Mouse (Mus musculus): ENCODE results near the gene Galnt7.

DNA sequence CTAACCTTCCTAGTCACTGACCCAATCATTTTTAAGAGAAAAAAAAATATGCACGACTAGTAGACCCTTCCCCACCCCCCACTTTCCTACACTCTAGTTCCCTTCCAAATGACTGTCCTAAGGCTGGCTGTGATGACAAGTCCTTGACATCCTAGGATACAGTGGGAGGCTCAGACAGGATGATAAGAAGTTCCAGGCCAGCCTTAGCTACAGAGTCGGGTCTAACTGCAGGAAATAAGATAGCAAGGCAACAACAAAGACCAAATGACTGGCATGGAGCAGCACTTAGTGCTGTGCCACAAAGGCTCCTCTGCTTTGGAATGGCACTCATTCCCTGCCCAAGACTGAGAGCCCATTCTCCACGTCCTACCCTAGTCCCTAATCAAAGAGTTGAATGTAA is 16.6 kb downstream of the Galnt7 start:
- no peak for TF ChIP-seq CTCF (IDR thresholded peaks at IDR 0.05; ENCODE audit: control insufficient read depth, insufficient read depth, low read length)
- TF ChIP-seq POLR2A (IDR thresholded peaks at IDR 0.05; ENCODE audit: borderline replicate concordance, control insufficient read depth, low read depth, low read length) = no peak
